Mouse (Mus musculus): ENCODE data around the gene Rabep2.

Gene Rabep2

GRCm38 (mm10) chr7:126435801-126436200 lies 7.2 kb downstream of the Rabep2 start:
- no peak for DNase-seq

- DNase-seq, result peak; percentile 42 to 50
Observed at GRCm38 (mm10) chr7:126436851-126437250, 8.3 kb downstream of the Rabep2 start.

- no peak for DNase-seq
Observed at GRCm38 (mm10) chr7:126440134-126440533, 11.6 kb downstream of the Rabep2 start.

- DNase-seq, result no peak
Observed at GRCm38 (mm10) chr7:126443997-126444396, 15.4 kb downstream of the Rabep2 start.

- DNase-seq, result no peak
Observed at GRCm38 (mm10) chr7:126444536-126444935, 16.0 kb downstream of the Rabep2 start.

GRCm38 (mm10) chr7:126445104-126445815 lies 16.7 kb downstream of the Rabep2 start:
- no peak for DNase-seq

- no peak for DNase-seq
Observed at GRCm38 (mm10) chr7:126446217-126446616, 17.7 kb downstream of the Rabep2 start.

GRCm38 (mm10) chr7:126448481-126448880 lies 19.9 kb downstream of the Rabep2 start:
- no peak for DNase-seq

- no peak for DNase-seq
Observed at GRCm38 (mm10) chr7:126449991-126450390, 21.4 kb downstream of the Rabep2 start.

- DNase-seq, result no peak
Observed at GRCm38 (mm10) chr7:126450641-126451040, 22.1 kb downstream of the Rabep2 start.

- DNase-seq, result no peak
Observed at GRCm38 (mm10) chr7:126452244-126452643, 23.7 kb downstream of the Rabep2 start.

GRCm38 (mm10) chr7:126453861-126454260 lies 25.3 kb downstream of the Rabep2 start:
- DNase-seq, result no peak

GRCm38 (mm10) chr7:126455242-126455641 lies 26.7 kb downstream of the Rabep2 start:
- DNase-seq, result no peak

- no peak for DNase-seq
Observed at GRCm38 (mm10) chr7:126456382-126457266, 28.1 kb downstream of the Rabep2 start.

- no peak for DNase-seq
Observed at GRCm38 (mm10) chr7:126458225-126458624, 29.7 kb downstream of the Rabep2 start.

- no peak for DNase-seq
Observed at GRCm38 (mm10) chr7:126458844-126459618, 30.5 kb downstream of the Rabep2 start.

GRCm38 (mm10) chr7:126460623-126461399 lies 32.3 kb downstream of the Rabep2 start:
- no peak for DNase-seq

GRCm38 (mm10) chr7:126461626-126462025 lies 33.1 kb downstream of the Rabep2 start:
- no peak for DNase-seq

GRCm38 (mm10) chr7:126463004-126463403 lies 34.4 kb downstream of the Rabep2 start, which contains the start of gene Atp2a1:
Gene Atp2a1, minus strand, starts transcription at chr7:126463108.
- no peak for DNase-seq

GRCm38 (mm10) chr7:126463547-126463946 lies 35.0 kb downstream of the Rabep2 start:
- no peak for DNase-seq

GRCm38 (mm10) chr7:126464121-126464520 lies 35.6 kb downstream of the Rabep2 start:
- DNase-seq, result peak in 1 of 2 experiments; percentile 26

GRCm38 (mm10) chr7:126464836-126465235 lies 36.3 kb downstream of the Rabep2 start:
- no peak for DNase-seq
